Mouse (Mus musculus): ENCODE results near the gene Phactr1.

Phactr1 gene

DNA sequence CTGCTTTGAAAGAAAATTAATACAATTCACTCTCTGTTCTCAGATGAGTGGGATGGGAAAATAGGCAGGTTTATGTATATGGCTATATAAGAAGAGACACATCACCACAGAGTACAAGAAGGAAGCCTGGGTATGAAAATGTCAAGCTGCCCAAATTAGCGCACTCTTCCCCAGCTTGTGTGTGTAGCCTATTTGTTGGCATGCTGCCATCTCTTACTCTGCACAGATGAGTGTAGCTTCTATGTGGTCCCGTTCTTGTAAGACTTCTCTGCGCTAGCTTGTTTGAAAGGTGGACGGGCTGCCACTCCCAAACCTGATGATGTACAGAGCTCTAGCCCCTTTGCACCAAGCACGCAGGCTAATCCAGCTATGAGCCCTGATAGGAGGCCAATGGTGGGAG, 78.7 kb downstream of the Phactr1 start:
- no peak for DNase-seq

DNA sequence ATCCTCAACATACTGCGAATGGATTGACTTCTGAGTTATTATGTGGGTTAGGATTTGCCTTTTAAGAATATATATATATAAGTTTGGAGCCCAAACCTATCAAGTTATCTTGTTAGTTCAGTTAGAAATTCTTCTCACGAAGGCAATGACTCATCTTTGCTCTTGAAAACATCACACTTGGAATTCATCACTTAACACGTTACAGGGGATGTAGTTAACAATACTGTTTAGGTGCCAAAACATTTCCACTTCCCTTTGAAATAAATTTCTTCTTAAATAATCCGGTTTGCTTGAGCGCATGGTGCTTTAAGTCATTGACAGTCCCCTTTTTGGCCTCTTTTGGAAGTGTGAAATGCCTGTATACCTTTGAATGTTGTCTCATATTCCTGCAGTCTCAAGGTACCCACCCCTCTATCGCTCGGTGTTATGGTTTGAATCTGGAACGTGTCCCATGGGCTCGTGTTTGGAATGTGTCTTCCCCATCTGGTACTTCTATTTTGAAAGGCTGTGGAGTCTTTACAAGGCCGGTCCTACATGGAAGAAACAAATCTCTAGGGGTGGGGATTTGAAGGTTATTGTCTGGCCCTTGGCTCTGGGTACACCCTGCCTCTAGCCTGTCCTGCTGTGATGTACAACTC, 80.6 kb downstream of the Phactr1 start:
- DNase-seq = no peak

- no peak for DNase-seq
Observed at GRCm38 (mm10) chr13:42772314-42772713, 91.9 kb downstream of the Phactr1 start.

DNA sequence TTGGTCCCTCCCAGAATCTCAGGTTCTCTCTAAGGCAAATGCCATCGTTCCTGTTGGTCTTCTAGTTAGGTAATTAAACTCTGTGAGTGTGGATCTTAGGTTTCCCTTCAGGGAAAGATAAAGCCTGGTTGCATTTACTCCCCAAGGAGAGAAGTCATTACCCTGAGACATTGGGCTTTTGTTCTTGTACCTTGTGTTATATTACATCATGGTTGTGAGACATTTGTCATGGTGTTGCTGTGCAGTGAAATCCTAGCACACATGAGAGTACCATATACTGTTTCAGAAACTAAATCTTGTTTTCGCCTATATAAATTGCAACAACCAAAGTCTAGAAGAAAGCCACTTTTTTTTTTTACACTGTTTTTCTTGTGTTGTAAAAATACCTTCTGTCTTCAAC, 93.6 kb downstream of the Phactr1 start:
- DNase-seq = no peak

DNA sequence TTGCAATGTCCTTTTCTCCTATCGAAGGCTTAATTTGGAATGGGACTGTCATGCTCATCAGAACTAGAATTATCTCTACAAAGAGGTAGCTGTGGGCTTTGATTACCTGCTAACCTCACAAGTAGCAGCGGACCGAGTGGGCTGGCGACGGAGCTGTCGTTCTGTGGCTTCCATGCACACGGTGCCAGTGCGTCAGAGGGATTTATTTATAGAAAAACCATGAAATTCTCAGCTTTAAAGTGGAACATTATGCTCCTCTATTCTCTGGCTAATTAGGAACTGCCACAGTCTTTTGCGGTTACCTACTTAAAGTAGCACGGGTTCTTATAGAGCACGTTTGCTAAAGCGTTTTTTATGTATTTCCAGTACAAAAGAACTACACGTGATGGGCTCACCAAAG, 101.7 kb downstream of the Phactr1 start:
- DNase-seq = no peak

- no peak for DNase-seq
Observed at GRCm38 (mm10) chr13:42789221-42789620, 108.8 kb downstream of the Phactr1 start.

- no peak for DNase-seq
Observed at GRCm38 (mm10) chr13:42792279-42792678, 111.9 kb downstream of the Phactr1 start.

DNA sequence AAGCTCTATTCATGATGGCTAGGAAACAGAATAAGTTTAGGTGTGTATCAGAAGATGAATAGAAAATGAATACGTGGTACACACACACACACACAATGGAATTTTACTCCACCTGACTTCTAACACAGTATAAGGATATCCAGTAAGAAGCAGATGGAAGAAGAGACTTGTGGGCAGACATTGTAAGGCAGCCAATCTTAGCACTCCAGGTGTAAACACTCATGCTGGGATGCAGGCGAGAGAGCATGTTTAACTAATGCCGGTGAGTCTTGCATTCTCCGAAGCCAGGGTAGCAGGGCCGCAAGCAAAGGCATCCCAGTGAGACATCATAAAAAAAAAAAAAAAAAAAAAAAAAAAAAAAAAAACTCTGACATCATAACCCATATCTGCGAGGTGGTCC, 120.1 kb downstream of the Phactr1 start:
- DNase-seq = no peak

DNA sequence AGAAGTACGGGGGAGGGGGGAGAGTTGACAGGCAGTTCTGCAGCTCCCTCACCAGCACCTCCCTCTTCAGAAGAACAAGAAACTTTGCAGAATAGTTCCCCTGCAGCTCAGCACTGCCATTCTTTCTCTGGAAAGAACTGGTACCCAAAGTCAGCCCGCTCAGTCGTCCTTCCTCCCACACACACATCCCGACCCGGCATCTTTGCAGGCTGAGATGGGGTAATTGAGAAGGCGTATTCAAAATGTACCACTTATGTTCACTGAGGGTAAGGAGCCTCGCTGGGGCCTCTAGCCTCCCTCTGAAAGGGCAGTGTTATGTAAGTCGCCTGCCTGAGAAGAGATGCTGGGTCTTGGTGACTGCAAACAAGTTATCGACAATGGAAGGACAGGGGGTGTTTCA, 123.9 kb downstream of the Phactr1 start:
- DNase-seq = no peak

DNA sequence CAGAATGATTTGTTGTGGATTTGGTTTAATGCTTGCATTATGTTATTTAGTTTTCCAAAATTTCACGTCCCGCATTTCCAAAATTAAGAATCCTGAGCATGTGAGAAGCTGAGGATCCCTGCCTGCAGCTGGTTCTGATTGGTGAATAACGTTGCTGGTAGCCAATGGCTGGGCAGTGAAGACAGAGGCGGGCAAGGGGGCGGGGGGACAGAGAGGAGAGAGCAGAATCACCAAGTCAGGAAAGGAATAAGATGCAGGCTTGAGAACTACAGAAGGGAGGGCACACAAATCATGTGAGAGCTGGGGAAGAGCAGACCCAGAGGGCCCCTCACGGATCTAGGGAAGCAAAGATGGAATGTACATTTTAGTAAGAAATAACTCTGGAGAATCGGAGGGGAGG, 132.3 kb downstream of the Phactr1 start:
- DNase-seq = no peak

- peak; percentile 64 for DNase-seq
Observed at GRCm38 (mm10) chr13:42818378-42818777, 138.0 kb downstream of the Phactr1 start.

- no peak for DNase-seq
Observed at GRCm38 (mm10) chr13:42820513-42820912, 140.1 kb downstream of the Phactr1 start.

DNA sequence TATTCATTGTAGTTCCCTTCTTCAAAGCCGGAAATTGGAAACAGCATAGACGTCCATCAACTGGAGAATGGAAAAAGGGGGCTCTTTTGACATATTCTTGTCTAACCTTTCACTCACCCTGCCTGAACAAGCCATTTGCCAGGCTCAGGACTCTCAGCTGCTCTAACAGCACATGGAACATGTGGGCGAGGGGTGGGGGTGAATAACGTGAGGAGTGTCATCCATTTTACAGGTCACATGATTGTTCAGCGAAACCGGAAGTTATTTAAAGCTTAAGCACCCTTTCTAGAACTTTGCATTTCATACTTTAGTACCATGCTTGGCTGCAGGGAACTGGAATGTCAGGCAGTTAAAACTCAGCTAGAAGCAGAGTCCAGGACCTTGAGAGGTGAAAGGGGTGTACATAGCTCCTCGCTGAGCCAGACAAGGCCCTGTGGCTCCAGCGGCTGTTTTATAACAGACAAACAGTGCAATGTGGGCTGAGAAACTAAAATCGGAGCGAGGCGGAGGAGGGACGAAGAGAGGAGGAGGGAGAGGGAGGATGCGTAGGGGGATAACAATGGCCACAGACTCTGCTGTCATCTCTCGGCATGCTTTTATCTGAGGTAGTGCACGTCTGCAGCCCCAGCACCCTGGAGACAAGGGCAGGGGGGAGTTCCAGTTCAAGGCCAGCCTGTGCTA, 141.1 kb downstream of the Phactr1 start:
- DNase-seq = no peak

- DNase-seq = peak; percentile 72
Observed at GRCm38 (mm10) chr13:42822545-42822944, 142.1 kb downstream of the Phactr1 start.

DNA sequence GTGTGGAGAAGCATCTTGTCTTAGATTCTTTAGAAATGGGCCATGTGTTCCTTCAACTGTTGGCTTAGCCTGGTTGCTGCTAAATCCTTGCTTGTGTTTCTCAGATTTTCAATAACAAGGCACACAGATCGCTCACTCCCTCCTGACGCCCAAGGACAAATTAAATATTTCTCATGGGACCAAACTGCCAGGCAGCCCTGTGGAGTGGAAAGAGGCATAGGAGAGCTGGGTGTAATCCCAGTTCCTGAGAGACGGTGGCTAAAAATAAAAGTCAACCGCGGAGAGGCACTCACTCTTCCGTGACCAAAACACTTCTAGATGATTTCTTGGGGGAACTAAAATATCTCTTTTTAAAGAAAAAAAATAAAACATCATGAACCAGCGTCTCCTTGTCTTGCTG, 143.5 kb downstream of the Phactr1 start:
- DNase-seq = no peak

- no peak for DNase-seq
Observed at GRCm38 (mm10) chr13:42826602-42827001, 146.2 kb downstream of the Phactr1 start.

DNA sequence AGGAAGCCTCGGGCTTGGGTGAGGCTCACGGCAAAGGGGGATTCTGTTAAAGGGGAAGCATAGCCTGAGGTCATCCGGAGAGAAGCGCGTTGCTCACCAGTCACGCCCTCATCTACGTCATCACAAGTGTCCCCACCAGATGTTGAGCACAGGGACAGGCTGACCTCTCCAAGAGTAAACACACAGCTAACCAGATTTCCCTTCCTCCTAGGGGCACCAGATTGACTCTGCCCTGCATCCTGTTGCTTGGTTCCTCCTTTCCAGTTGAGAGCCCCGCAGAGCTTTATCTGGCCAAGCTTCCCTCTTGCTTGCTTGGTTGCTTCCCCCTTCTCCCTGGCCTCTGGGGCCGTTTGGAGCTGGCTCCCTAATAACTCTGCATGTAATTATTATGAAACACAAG, 148.6 kb downstream of the Phactr1 start:
- DNase-seq = no peak

- DNase-seq = no peak
Observed at GRCm38 (mm10) chr13:42835441-42835840, 155.0 kb downstream of the Phactr1 start.

GRCm38 (mm10) chr13:42839358-42839757, 158.9 kb downstream of the Phactr1 start:
- no peak for DNase-seq

DNA sequence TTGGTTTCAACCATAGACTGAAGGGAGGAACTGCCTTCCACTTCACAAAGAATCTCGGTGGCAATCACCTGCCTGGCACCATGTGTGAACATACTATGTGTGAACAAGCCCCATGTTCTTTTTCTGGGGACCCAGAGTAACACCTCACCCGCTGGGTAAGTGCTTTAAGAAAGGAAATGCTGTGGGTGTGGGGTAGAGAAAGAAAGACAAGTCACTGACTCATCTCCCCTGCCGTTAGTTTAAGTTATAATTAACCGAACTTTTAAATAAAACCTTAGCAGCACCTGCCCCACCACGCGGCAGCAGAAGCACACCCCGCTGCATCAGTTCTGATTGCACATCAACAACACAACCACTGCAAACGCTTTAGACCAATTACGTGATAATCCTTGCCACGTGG, 171.7 kb downstream of the Phactr1 start:
- DNase-seq = no peak

DNA sequence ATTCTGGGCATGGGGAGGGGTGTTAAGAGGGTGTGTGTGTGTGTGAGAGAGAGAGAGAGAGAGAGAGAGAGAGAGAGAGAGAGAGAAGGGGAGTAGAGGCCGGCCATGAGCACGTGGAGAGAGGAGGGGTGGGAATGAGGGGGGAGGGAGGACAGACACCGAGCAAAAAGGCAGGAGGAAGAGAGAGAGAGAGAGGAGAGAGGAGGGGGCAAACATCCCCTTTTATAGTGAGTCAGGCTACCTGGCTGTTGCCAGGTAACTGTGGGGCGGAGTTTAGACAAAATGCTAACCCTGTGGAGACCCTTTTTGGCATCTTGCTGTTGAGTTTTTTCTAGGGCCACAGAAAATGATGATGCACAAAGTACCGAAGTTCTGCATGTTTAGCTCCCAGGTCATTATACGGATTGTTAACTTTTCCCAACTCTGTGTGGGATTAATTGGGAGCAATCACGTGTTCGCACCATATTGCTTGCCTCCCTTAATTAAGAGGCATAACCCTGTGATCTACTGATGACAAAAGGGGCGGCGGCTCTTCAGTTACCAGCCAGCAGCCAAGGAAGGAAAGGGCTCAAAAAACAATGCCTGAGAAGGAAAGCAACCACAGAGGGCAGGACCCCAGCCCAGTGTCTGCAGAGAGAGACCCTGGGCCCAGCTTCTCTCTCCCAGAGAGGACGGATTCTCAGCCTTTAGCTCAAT, 173.6 kb downstream of the Phactr1 start:
- DNase-seq = no peak

DNA sequence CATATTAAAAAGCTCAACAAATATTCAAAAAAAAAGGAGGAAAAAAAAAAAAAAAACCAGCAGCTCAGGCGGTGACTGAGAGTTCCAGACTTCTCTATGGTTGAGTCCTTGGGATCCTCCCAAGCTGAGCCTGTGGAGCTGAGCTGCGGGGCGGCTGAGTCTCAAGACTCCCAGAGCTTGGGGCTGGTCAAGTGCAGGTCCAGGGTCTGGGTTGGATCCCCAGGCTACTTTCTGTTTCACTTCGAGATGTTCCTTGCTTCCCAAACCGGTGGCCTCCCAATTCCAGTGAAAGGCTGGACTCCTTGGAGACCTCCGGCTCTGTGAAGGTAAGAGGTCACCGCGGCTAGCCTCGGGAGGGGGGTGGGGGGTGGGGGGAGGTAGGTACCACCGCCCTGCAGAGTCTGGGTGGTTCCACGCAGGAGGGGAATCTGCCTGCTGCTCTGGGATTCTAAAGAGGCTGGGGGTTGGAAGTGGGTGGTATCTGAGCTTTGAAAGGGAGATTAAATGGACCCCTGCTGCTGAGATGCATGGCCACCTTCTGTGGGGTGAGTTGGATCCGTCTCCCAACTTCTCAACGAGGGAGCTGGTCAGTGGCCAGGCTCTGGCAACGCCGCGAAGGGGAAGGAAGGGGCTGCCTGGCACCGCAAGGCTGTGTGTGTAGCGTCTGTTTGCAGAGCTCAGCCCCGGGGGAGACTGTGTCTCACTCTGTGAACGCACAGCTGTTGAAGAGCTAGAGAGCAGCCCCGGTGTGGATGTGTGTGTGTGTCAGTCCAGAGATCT, 185.9 kb downstream of the Phactr1 start:
- DNase-seq = no peak

DNA sequence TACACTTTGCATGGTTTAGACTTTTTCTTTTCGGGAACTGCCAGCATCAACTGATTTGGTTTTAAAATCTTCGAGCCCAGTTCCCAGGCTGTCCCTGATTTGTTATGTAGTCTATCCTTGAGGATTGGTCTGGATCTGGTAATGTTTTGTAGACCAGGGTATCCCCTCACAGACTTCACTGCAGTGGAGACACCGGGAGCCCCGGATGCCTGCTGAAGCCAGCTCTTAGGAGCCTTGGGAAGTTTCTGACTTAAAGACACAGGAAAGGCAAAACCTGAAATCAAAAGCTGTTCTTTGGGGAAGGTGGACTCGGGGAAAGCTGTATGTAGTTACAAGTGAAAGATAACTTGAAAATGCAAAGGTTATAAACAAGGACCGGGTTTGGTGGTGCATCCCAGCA, 186.6 kb downstream of the Phactr1 start:
- no peak for DNase-seq

DNA sequence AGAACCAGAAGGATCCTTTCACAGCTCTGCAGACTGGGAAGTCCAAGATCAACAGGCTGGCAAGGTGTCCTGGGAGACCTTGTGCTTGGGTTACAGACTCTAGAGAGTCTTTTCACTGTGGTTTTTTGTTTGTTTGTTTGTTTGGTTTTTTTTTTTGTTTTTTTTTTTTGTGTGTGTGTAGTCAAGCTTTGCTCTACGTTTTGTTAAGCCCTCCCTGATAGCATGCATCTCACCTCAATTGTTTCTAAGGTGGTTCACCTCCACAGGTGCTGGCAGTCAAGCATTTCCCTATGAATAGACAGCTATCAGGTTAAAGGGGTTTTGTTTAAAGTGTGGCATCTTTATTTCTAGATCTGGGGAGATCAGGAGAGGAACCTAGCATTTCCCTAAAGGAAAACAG, 191.7 kb downstream of the Phactr1 start:
- no peak for DNase-seq
